Mouse (Mus musculus): ENCODE measurements around the gene Maml3.

- no peak for TF ChIP-seq CTCF (IDR thresholded peaks at IDR 0.05; ENCODE audit: control insufficient read depth, insufficient read depth, insufficient read length)
- no peak for TF ChIP-seq USF1 (IDR thresholded peaks at IDR 0.05; ENCODE audit: low read depth)
- no peak for TF ChIP-seq CEBPB (IDR thresholded peaks at IDR 0.05; ENCODE audit: low read depth)
- TF ChIP-seq MAX (IDR thresholded peaks at IDR 0.05): no peak
- TF ChIP-seq MYOG (IDR thresholded peaks at IDR 0.05; ENCODE audit: control insufficient read depth, extremely low read depth, insufficient read length): no peak
- TF ChIP-seq MYOD1 (IDR thresholded peaks at IDR 0.05; ENCODE audit: control insufficient read depth, insufficient read length, low read depth): no peak
Observed at GRCm38 (mm10) chr3:51730662-51731061, 374.2 kb downstream of the Maml3 start.

All from C2C12 (cell line).